In the genomic region with DNA sequence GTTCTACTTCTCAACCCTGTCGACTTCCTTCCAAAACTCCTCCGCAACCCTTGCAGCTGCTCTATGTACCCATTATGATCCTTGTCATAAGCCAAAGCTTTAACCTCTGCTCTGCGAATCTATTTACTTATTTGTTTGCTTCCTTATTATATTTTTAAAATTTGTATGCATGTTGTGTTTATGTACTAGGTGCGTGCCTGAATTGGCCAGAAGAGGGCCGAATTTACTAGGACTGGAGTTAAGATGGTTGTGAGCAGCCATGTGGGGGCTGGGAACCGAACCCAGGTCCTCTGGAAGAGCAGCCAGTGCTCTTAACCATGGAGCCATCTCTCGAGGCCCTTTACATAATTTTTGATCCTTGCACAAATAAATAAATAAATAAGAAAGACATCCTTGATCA, we compare ENCODE assay signal across 9 mouse cellular contexts. TPM values are rescaled to one million over a fixed set of nuclear protein-coding genes. Genes with fewer than 3 reads are reported as not detected.
DNase-seq lines count a peak whose midpoint lies in the region; ATAC-seq and TF ChIP-seq lines count a peak whose summit lies in the region.
"Had no signal": no experiment of that assay in that cellular context is flagged by ENCODE, and none has a peak within 500 bp of the region (broad histone marks: within the 10 kb centered on the region; RNA-seq: fewer than 3 reads in every experiment).

No protein-coding gene starts in this region.

- peak overlapping the region; percentile 88 for H3K4me3 ChIP-seq in heart, adult 2 months
- peak overlapping the region; percentile 75 for H3K4me3 ChIP-seq in forebrain, postnatal 0 days (ENCODE audit: low read depth, low read length)

- TF ChIP-seq POLR2A in heart, adult 2 months (IDR thresholded peaks at IDR 0.05; ENCODE audit: insufficient read depth, low read depth, low read length) = no peak

- peak; percentile 31 for TF ChIP-seq CTCF in heart, adult 2 months (IDR thresholded peaks at IDR 0.05)
- TF ChIP-seq CTCF in forebrain, postnatal 0 days (IDR thresholded peaks at IDR 0.05; ENCODE audit: low read depth) = no peak

- TF ChIP-seq EP300 in heart, adult 2 months (IDR thresholded peaks at IDR 0.05; ENCODE audit: insufficient read depth, low read depth, low read length) = no peak

- peak overlapping the region; percentile 90 for H3K9ac ChIP-seq in heart, adult 2 months (ENCODE audit: low read depth, low read length)
- peak overlapping the region; percentile 65 for H3K9ac ChIP-seq in forebrain, postnatal 0 days

- no peaks in the 10 kb centered on the region for H3K9me3 ChIP-seq in forebrain, postnatal 0 days (ENCODE audit: low read length)

- no peak for ATAC-seq in forebrain, postnatal 0 days
- ATAC-seq in megakaryocyte, adult 5-6 weeks (ENCODE audit: poor library complexity, severe bottlenecking) = peak; percentile 11
- ATAC-seq in frontal cortex, adult (ENCODE audit: low TSS enrichment) = no peak

- peak overlapping the region; percentile 52 for H3K4me2 ChIP-seq in forebrain, postnatal 0 days (ENCODE audit: low read depth)

- no peak for DNase-seq in heart, adult 2 months
- no peak for DNase-seq in heart, adult 18-20 months
- peak; percentile 49 for DNase-seq in ES-CJ7 (ENCODE audit: low read depth, low spot score)
- no peak for DNase-seq in forebrain, postnatal 0 days
- DNase-seq in frontal cortex, postnatal 36 days (ENCODE audit: low spot score in 2 of 2) = no peak
- no peak for DNase-seq in gastrocnemius, adult 8-10 months (ENCODE audit: low spot score in 2 of 2)

- H3K27me3 ChIP-seq in heart, adult 2 months (ENCODE audit: control insufficient read depth, insufficient read depth, low read length) = no peaks in the 10 kb centered on the region
- H3K27me3 ChIP-seq in forebrain, postnatal 0 days (ENCODE audit: insufficient read depth, low read length) = no peaks in the 10 kb centered on the region

- WGBS in heart, adult 2 months = 29% methylated on average over 7 of the region's 7 CpGs
- 40% methylated on average over 7 of the region's 7 CpGs for WGBS in forebrain, postnatal 0 days

- H3K4me1 ChIP-seq in heart, adult 2 months (ENCODE audit: control insufficient read depth, insufficient read depth, low read length) = peaks cover 5% of the 10 kb centered on the region
- H3K4me1 ChIP-seq in forebrain, postnatal 0 days (ENCODE audit: insufficient read depth) = 0 out of 2 replicates have a peak, but pooled peaks cover 4% of the 10 kb centered on the region

- peaks cover 5% of the 10 kb centered on the region; the same call in 1 of the 2 replicates for H3K36me3 ChIP-seq in heart, adult 2 months (ENCODE audit: control insufficient read depth, insufficient read depth, low read length)
- H3K36me3 ChIP-seq in forebrain, postnatal 0 days (ENCODE audit: insufficient read depth) = no peaks in the 10 kb centered on the region

- intact Hi-C loops in heart, adult 2 months (cut with DNase I) = no loop called here

- no peaks in the 10 kb centered on the region; the same call in 1 of the 2 replicates for H3K79me2 ChIP-seq in heart, adult 2 months (replicated peaks; ENCODE audit: control insufficient read depth, insufficient read depth, low read length)

- H3K27ac ChIP-seq in heart, adult 2 months = peak overlapping the region; percentile 73
- peak overlapping the region; percentile 79 for H3K27ac ChIP-seq in forebrain, postnatal 0 days (ENCODE audit: low read depth, low read length)

RNA-seq across cellular contexts. Expression of a gene that starts 0.5 kb away (rescaled TPM):
- 10 to 100 TPM in 1 of 2 experiments, 1 to 10 TPM in 1; 7.3 to 12.2 TPM for total RNA-seq in heart, adult 2 months (2021)
- polyA plus RNA-seq in heart, adult 2 months (2012; rRNA removed) = 11.0 and 17.5 TPM in 2 replicates
- 10 to 100 TPM in 1 of 2 experiments, 1 to 10 TPM in 1; 8.3 to 11.3 TPM for total RNA-seq in heart, adult 18-20 months (2021)
- 7.2 and 8.1 TPM in 2 replicates for total RNA-seq in forebrain, postnatal 0 days (2014; rRNA removed)
- polyA plus RNA-seq in forebrain, postnatal 0 days (2015; fragmentation: Nextera tagmentation; extraction: Ambion mirVana) = 6.8 and 10.3 TPM in 2 replicates
- 25.5 and 28.5 TPM in 2 replicates for total RNA-seq in megakaryocyte, adult 5-6 weeks (2015)
- total RNA-seq in megakaryocyte, adult 5-6 weeks (2017) = 20.2 and 33.6 TPM in 2 replicates
- total RNA-seq in gastrocnemius, adult 8-10 months (2022) = 1 to 10 TPM; 1.6 to 4.5 (median 2.4) TPM

RNA-seq across cellular contexts. Expression of a gene that starts 2.4 kb away (rescaled TPM):
- not detected for total RNA-seq in heart, adult 2 months (2021)
- polyA plus RNA-seq in heart, adult 2 months (2012; rRNA removed) = 0.18 TPM in 1 of 2 replicates, not detected in the other
- total RNA-seq in heart, adult 18-20 months (2021) = not detected
- 0.38 and 0.54 TPM in 2 replicates for total RNA-seq in forebrain, postnatal 0 days (2014; rRNA removed)
- 0.12 and 0.26 TPM in 2 replicates for polyA plus RNA-seq in forebrain, postnatal 0 days (2015; fragmentation: Nextera tagmentation; extraction: Ambion mirVana)
- 0.21 TPM in 1 of 2 replicates, not detected in the other for total RNA-seq in megakaryocyte, adult 5-6 weeks (2015)
- total RNA-seq in megakaryocyte, adult 5-6 weeks (2017) = not detected in 2 replicates
- not detected for total RNA-seq in gastrocnemius, adult 8-10 months (2022)

RNA-seq across cellular contexts. Expression of a gene that starts 17.0 kb away (rescaled TPM):
- total RNA-seq in heart, adult 2 months (2021) = not detected
- polyA plus RNA-seq in heart, adult 2 months (2012; rRNA removed) = 0.18 TPM in 1 of 2 replicates, not detected in the other
- not detected for total RNA-seq in heart, adult 18-20 months (2021)
- total RNA-seq in forebrain, postnatal 0 days (2014; rRNA removed) = not detected in 2 replicates
- polyA plus RNA-seq in forebrain, postnatal 0 days (2015; fragmentation: Nextera tagmentation; extraction: Ambion mirVana) = not detected in 2 replicates
- total RNA-seq in megakaryocyte, adult 5-6 weeks (2015) = 0.36 TPM in 1 of 2 replicates, not detected in the other
- total RNA-seq in megakaryocyte, adult 5-6 weeks (2017) = 1.2 TPM in 1 of 2 replicates, not detected in the other
- under 1 TPM in 1 of 4 experiments, not detected in 3; 0.21 TPM for total RNA-seq in gastrocnemius, adult 8-10 months (2022)

RNA-seq across cellular contexts. Expression of a gene that starts 27.7 kb away (rescaled TPM):
- total RNA-seq in heart, adult 2 months (2021) = under 1 TPM in 1 of 2 experiments, not detected in 1; 0.16 TPM
- 0.12 TPM in 1 of 2 replicates, not detected in the other for polyA plus RNA-seq in heart, adult 2 months (2012; rRNA removed)
- not detected for total RNA-seq in heart, adult 18-20 months (2021)
- total RNA-seq in forebrain, postnatal 0 days (2014; rRNA removed) = 0.31 TPM in 1 of 2 replicates, not detected in the other
- not detected in 2 replicates for polyA plus RNA-seq in forebrain, postnatal 0 days (2015; fragmentation: Nextera tagmentation; extraction: Ambion mirVana)
- not detected in 2 replicates for total RNA-seq in megakaryocyte, adult 5-6 weeks (2015)
- total RNA-seq in megakaryocyte, adult 5-6 weeks (2017) = 0.12 TPM in 1 of 2 replicates, not detected in the other
- not detected for total RNA-seq in gastrocnemius, adult 8-10 months (2022)
- total RNA-seq: neutrophil, adult 5-6 weeks had no signal

RNA-seq across cellular contexts. Expression of a gene that starts 32.3 kb away (rescaled TPM):
- 1 to 10 TPM; 6.5 to 6.9 TPM for total RNA-seq in heart, adult 2 months (2021)
- 15.2 and 19.8 TPM in 2 replicates for polyA plus RNA-seq in heart, adult 2 months (2012; rRNA removed)
- 1 to 10 TPM; 4.5 to 6.0 TPM for total RNA-seq in heart, adult 18-20 months (2021)
- total RNA-seq in forebrain, postnatal 0 days (2014; rRNA removed) = 14.9 and 20.0 TPM in 2 replicates
- 9.6 and 11.9 TPM in 2 replicates for polyA plus RNA-seq in forebrain, postnatal 0 days (2015; fragmentation: Nextera tagmentation; extraction: Ambion mirVana)
- 17.3 and 17.7 TPM in 2 replicates for total RNA-seq in megakaryocyte, adult 5-6 weeks (2015)
- 14.0 and 14.9 TPM in 2 replicates for total RNA-seq in megakaryocyte, adult 5-6 weeks (2017)
- 1 to 10 TPM; 2.6 to 3.9 (median 3.2) TPM for total RNA-seq in gastrocnemius, adult 8-10 months (2022)
